Mouse (Mus musculus) right cerebral cortex, postnatal 4 days (tissue): ENCODE results near the gene Cant1.

Source experiments
- DNase-seq: peaks from one replicate; pipeline ENCODE4 v3.0.0-alpha.2; 2022

Cant1 gene

DNA sequence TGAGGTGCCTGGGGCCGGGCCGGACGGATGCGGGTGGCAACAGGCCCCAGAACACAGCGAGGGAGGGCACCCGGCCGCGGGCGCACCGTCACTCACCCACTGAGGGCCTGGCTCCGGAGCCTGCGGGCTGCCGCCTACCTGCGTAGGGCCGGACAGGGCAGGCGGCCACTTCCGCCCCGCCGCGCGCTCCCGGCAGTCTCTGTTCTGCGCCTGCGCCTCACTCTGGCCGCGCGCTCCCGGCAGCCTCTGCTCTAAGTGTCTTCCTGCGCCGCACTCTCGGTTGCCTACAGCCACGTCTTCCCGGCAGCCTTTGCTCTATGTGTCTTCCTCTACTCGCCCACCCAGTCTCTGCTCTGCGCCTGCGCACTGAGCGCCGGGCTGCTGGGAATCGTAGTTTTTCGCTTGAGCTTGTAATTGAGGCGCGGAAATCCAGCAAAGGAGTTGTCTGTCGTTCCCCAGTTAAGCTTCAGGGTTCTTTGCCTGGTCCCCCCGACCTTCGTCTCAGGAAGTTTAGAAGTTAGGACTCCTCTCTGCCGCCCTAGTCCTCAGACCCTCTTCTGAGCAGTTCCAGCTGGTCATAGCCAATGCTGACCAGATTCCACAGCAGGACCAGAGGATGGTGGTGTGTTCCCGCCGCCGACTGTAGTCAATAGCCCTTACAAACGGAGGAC is at the start of gene Cant1:
TSS of gene Cant1 (minus strand) at position 253 of the 671 bp plus-strand sequence.
- DNase-seq, result peak; percentile 95

DNA sequence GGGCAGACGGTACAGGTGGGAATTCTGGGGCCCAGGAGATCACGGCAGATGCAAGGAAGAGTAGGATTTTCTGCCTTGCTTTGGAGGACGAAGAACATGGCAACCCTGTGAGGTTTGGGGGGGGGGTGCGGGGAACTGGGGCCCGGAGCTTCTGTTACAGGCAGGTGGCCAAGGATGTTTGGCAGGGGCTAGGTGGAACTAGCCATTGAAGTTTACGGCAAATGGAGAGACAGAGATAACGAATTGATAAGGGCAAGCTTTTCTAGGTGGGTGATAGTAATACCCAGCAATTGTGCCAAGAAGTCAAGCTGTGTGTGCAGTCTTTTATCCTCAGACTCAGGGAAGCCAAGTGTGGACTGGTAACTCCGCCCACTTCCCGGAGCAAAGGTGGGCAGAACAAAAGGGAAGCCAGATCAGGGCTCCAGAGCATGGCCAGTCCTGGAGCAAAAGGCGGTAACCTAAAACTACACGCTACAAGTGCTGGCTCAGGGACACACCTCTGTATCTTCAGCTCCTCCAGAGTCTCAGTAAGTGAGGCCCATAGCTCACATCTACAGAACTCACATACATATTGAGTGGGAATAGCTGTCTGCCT is 48.7 kb upstream of the Cant1 start:
- DNase-seq, result no peak

DNA sequence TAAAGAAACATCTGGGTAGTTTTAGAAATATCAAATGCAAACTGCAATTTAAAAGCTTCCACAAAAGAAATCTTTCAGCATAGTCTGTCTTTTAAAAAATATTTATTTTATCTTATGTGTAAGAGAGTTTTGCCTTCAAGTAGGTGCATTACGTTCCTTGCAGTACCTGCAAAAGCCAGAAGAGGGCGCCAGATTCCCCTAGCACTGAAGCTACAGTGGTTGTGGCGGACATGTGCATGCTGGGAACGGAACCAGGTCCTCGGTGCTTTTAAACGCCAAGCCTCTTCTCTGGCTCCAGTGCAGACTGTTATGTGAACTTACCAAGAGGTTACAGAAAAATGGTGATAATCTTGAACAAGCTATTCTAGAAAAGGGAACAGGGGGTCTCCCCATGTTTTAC is 41.4 kb upstream of the Cant1 start:
- no peak for DNase-seq

DNA sequence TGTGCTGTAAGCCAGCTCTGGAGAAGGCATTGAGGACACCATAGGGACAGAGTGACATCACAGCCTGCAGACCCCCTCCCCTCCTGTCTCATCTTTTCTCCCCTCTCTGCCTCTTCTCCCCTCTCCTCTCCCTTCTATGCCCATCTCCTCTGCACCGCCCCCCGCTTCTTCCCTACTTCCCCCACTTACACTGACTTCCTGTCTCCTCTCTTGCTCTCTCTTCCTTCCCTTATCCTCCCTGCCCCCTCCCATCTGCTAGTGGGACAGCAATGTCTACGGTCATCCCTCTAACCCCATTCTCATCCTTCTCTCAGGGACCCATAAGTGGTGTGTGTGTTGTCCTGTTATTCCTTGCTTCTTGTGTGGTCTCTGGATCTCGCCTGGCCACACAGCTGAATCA is 40.6 kb upstream of the Cant1 start:
- DNase-seq, result no peak

DNA sequence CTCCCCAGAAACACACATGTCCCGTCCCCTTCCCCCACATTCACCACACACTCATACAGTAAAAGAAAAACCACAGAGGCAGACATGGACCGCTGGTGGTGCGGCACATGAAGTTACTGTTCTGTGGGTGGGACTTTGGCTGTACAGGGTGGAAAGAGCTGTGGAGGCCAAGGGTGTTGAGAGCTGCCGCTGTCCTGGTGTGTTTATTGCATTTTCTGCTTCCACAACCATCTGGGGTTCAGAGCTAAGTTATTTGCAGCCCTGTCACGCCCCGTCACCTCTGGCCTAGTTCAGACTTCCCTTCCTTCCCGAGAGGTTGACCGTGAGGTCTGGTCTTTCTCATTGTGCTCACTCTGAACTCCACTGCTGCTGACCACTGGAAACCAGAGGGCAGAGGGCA is 40.2 kb upstream of the Cant1 start:
- no peak for DNase-seq

DNA sequence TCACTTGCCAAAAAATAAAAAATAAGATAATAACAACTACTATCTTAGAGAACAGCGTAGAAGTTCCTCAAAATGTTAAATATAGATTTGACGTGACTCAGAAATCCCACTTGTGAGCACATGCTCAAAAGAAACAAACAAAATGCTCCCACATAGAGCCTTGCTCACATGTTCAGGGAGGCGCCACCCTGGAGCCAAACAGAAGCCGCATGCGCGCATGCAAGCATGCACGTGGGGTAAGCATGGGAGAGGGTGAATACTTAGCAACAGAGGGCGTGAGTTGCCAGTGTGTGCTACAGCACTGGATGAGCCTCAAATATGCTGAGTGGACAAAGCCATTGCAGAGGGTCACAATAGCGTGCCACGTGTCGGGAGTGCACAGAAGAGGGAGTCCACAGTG is 38.1 kb upstream of the Cant1 start:
- DNase-seq, result no peak

DNA sequence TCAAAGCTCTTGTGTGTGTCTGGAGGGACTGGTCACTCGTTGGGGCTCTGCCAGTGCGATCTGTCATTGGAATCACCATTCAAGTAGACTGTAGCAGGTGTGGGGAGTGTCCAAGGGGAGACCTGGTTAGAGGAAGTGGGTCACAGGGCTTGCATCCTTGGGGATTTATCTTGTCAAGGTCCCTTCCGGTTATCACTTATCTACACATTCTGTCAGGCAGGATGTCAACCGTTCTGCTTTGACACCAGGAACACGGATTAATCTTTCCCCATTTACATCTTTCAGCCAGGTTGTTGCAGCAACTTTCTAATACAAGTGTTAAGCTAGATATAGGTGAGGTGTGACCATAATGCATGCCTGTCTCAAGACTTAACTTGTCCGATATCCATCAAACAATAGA is 36.9 kb upstream of the Cant1 start:
- no peak for DNase-seq

DNA sequence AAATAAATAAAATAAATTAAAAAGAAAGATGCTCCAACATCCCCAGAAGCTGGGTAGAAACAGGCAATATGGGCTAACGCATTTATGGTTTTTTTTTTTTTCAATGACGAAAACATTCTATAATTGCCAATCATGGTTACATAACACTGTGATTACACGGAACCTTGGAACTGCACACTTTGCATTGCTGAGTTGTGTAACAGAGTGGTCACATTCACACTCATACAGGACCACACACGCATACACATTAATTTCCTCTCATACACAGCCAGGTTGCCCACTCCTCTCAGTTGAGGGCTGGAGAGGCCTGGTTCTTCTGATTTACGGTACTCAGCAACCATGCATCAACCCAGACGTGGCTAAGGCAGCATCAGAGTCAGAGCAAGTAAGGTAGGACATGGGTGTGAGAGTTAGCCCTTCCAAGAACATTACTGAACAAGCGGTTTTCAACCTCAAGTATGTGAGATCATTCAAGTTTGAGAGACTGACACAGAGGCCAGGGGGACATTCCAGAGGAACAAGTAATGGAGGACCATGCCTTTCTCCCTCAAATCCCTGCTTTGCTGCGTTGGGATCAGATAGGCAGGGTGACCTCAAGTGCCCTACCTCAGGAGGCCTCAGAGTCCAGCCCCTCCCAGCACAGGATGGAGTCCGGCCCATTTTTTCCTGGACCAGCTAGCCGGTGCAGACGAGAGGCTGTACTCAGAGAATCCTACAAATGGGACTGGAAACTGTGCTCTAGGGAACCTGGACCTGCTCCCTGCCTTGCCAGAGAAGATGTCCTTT is 35.2 kb upstream of the Cant1 start:
- DNase-seq, result no peak

DNA sequence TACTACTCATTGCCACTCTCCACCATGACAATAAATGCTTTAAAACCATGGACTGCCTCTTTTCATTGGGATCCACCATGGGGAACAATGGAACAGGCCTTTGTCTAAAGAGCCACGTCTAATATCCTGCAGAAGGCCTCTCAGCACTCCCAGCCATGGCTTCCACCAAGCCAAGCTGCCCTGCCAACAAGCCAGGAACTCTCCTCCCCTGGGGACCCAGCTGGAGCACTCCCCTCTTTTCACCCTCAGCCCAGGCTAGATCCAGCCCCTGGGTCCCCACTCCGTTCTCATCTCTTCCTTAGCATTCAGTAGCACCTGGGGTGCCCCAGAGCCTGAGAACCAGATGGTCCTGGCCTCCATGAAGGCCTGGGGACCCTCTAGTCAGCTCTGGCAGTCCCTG is 34.1 kb upstream of the Cant1 start:
- no peak for DNase-seq

DNA sequence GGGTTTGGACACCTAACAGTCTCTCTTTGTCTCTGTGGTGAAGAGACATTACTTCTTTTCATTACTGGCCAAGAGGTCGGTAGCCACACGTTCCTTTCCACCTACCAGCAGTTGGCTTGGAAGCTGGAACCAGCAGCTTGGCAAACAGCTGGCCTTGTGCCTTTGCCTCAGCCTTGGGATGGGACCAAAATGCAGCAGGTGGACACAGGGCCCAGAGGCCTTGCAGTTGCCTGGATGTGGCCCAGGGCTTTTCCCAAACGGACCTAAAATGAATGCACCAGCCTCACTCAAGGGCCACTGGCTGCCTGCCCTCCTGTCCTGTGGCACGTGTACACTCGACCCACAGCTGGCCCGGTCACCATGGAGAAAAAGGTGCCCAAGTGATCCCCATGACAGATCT is 32.3 kb upstream of the Cant1 start:
- no peak for DNase-seq

DNA sequence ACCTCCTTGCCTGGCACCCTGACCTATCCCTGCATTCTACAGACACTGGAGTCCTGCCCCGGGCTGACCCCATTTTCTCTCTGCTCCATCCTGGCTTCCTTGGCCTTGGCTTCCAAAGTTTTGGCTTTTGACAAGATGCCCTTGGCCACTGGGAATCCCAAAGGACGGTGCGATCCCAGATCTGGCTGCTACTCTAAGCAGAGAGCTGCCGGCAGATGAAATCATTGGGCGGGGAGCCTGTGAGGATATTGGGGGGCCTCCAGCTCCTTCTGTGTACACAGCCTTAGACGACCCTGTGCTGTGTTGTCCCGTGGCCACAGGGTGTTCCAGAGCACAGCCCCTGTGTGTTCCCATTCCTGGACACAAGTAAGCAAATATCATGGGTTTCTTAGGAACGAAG is 29.5 kb upstream of the Cant1 start:
- no peak for DNase-seq

DNA sequence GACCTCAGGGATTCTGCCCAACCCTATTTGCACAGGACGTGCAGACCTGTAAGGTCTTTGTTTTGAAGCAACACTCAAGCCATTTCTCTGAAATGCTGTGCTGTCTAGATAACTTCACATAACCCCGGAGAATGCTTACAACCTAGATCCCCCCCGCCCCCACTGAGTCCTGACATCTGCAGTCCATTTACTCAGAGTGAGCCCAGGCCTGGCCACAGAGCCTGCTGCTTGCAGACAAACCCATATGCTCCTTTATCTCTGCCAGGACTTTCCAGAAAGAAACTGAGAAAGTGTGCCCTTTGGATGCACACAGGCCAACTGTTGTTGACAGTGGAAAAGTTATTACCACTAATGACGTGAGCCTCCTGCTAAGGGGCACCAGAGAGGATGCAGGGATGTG is 28.5 kb upstream of the Cant1 start:
- DNase-seq, result no peak

DNA sequence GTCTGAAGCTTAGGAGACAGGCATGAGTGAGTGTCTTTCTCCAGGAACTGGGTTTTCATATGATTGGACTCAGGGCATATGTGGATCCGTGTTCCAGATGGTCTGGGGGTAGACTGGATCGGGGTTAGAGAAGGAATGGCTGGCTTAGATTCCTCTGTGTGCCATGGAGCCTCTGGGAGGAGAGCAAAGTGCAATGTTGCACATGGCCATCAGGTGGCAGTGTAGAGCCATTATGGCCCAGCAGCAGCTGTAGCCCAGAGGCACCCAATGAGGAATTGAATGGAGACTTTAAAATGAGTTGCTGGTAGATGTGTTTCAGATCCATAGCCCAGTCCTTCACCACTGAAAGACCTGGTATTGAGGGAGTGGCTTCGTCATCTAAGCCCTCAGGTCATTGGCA is 27.0 kb upstream of the Cant1 start:
- peak; percentile 71 for DNase-seq

DNA sequence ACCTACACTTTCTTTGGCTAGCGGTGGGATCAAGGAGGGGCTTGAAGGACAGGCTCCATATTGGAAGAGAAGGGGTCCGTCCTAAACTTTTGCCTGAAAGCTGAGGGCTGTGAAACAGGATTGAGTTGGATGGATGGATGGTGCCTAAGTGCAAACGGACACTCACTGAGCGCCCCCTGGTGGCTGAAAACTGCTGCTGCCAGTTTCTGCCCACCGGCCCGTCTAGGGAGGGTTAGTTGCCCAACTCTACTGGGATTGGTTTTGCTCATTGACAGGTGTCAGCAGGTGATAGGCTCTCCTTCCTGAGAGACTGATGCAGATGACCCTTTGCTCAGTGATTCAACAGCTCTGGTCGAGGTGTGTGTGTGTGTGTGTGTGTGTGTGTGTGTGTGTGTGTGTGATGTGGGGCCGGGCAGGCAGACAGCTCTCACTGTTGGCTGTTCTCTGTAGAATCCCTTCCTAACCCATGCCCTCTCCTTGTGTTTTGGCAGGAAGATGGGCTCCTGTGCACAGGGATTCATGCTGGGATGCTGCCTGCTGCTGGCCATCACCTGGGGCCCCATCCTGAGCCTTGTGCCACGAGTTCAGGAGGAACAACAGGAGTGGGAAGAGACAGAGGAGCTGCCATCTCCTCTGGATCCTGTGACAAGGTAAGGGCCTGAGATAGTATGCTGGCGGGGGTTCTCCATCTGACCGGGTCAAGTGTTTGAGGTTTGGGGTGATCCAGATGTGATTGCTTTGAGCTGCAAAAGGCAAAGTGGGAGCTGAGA is 24.5 kb upstream of the Cant1 start:
- DNase-seq, result peak; percentile 80

DNA sequence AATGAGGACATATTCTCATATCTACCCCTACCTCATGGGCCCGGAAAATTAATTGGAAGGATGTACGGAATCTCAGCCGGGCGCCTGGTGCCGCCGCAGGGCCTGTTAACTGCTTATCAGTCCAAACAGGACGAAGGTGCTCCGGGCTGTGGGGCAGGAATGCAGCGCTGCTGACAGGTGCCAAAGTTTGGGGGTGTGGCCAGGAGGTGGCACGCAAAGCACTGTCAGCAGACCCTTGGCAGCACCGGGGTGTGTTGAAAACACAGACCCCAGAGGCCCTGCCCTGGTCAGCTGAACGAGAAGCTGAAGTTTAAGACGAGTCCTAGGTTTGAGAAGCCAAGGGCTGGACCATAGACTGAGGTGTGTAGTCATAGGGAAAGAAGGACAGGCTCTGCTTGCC is 23.8 kb upstream of the Cant1 start:
- no peak for DNase-seq

DNA sequence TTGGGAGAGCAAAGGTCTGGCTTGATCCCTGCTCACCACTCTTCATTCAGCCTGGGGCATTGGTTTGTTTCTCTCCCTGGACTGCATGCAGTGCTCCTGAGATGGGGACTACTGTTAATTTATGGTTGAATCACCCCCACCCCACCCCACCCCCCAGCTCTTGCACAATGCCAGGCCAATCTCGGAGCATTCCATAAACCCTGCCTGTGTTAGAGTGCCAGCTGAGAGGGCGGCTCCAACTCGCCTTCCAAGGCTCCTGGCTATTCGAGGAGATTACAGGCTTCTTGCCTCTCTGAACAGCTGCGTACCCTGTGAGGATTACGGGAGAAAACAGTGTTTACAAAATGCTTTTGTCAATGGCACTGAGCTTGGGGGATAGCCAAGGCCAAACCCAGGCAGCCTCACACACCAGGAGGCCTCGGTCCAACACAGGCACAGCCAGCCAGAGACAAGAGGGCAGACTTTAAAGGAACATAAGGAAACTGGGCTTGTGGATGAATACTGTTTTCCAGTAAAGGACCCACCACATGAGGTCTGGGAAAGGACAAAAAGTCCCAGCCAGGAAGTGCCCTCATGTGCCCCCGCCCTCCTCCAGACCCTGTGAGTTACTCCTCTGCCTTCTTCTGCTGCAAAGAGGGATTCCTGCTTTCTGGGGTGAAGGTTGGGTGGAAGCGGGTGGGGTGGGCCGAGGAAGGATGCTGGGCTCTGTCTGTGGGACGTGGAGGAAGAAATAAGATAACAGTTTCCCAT is 20.0 kb upstream of the Cant1 start:
- DNase-seq, result no peak

DNA sequence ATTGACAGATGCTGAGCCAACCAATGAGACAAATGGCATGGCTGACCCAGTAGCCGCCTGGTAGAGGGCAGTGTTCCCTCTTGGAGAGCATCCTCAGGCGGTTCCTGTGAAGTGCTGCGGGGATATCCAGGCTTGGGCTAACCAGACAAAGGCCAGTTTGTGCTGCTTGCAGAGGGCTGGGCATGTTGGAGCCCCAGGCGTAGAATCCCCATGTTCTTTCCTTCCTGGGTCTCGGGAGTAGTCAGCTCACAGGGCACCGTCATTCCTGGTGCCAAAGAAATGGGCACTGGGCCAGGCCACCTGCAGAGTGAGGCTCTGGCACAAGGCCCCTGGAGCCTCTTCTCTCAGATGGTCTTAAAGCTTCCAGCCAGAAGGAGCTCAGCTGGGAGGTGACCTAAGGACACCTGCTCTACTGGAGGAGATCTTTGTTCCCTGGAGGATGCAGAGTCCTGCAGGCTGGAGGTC is 17.6 kb upstream of the Cant1 start:
- DNase-seq, result peak; percentile 53

DNA sequence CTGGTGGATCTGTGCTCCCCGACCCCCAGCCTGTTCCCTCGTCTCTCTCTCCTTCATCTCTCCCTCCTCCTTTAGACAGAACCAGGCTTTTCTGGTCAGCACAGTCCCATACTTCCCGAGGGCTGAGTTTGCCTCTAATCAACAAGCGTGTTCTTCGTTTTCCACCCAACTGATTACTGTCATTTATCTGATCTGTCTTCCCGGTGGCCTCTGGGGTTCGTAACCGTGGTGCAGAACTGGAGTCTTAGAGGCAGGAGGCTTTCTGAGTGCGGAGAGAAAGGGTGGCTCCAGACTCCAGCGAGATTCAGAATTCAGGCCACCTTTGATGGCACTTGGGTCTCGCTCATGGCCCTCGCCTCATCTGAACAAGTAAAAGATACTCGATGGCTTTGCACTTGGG is 15.2 kb upstream of the Cant1 start:
- no peak for DNase-seq

DNA sequence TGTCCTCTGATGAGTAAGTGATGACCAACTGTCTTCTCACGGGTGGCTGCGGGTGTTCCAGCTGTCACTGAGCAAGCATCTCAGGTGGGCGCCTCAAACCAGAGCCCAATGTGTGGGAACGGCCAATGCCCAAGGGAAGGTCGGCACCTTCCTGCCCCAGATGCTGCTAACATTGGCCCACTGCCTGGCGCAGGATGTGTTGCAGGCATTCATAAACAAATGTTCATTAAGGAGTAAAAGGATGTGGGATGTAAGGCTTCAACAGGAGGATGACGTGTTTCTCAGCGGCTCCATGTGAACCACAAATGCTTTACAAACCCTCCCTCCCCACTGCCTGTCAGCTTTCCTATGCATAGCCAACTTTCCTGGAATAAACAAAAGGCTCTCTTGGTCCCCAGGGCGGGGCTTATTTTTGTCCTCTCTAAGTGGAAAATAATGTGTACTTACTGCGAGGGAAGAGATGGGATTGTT is 14.5 kb upstream of the Cant1 start:
- DNase-seq, result no peak

DNA sequence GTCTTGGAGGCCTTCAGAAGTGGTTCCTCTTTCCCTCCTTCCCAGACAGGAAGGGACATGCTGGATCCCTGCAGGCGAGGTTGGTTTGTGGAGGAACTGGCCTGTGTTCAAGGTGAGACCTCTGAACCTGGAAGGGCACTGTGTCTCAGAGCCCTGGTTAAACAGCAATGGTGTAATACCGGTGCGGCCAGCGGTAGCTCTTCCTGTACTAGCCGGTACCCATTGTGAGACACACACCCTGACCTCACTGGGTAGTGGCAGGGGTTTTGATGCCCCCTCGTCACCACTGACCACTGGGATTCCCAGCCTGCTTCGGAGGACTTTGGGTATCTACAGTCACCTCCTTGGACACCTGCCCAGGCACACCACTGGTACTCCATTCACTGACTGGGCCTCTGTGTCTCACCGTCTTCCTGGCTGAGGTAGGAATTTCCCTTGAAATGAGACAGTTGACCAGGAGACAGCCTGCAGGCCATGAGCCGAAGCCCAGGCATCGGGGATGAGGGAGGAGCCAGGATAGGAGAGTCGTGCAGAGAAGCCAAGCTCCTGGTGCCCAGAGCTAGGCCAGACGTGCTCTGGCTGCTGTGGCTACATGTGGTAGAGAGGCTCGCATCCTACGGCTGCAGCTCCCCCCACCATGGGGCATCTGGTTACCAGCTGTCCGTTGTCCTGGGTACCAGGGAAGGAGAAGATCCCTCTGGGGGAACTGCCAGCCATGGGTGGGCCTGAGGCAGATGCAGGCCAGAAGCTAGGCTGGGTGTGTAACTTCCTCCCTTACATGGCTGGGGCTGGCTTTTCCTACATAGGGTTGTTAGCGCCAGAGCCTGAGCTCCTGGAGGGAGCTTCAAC is 12.4 kb upstream of the Cant1 start:
- no peak for DNase-seq

DNA sequence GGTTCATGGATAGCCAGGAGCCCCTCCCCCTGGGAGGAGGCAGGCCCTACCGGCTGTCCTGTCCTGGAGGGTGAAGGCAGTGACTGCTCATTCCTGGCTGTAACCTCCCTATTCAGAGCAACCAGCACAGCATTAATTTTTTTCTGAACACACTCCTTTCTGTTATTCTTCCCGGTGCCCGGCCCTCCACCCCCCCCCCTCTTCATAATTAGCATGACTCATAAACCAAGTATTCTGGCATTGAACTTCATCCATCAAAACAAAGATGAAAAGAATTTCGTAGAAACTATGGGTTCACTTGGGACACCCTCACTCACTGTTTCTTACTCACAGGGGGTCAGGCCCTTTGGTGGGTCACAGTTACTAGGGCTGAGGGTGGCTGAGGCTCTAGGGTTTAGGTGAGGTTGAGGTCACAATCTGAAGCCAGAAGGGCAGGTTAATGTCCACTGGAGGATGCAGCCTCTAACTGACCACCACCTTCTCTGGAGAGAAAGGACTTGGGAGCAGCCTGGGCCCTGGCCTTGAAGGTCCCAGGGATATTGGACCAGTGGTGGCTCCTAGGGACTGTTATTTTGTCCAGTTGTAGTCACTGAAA is 11.5 kb upstream of the Cant1 start:
- DNase-seq, result no peak
